Mouse (Mus musculus) forebrain, embryonic 11.5 days (tissue): ENCODE data around the gene Prmt8. TPM values are rescaled to one million over a fixed set of nuclear protein-coding genes. Genes with fewer than 3 reads are reported as not detected.
A peak's percentile ranks its signal among the peaks of the same experiment; 100 is the strongest.

Experiments used
- ATAC-seq: fragments of 200-750 bp; cut with Nextera tagmentation; replicated peaks from 2 replicates; pipeline ENCODE4 v1.8.0; 2017; ENCODE audit warnings: moderate TSS enrichment; ENCODE audit not compliant: low FRiP score
- DNase-seq: peaks from one replicate; pipeline ENCODE4 v3.0.0-alpha.2; 2017; ENCODE audit warnings: low spot score
- H3K27ac ChIP-seq: fragments of 300-500 bp; sonication (generic); 2 replicates; pipeline ENCODE4 v1.5.1; 2014; ENCODE audit warnings: low read depth, low read length
- H3K27me3 ChIP-seq: fragments of 300-500 bp; sonication (generic); 2 replicates; pipeline ENCODE4 v1.6.1; 2014; ENCODE audit warnings: mild to moderate bottlenecking, low read length, mixed read lengths; ENCODE audit not compliant: control insufficient read depth, insufficient read depth
- H3K36me3 ChIP-seq: fragments of 300-500 bp; sonication (generic); 2 replicates; pipeline ENCODE4 v1.6.1; 2014; ENCODE audit warnings: mild to moderate bottlenecking, low read length, moderate library complexity, mixed read lengths; ENCODE audit not compliant: control insufficient read depth, insufficient read depth
- H3K4me1 ChIP-seq: fragments of 300-500 bp; sonication (generic); replicated peaks from 2 replicates; pipeline ENCODE4 v1.6.1; 2014; ENCODE audit warnings: low read length, mixed read lengths; ENCODE audit not compliant: control insufficient read depth, insufficient read depth
- H3K4me2 ChIP-seq: fragments of 300-500 bp; sonication (generic); 2 replicates; pipeline ENCODE4 v1.6.1; 2014; ENCODE audit warnings: low read depth, mild to moderate bottlenecking, low read length, moderate library complexity, mixed read lengths; ENCODE audit not compliant: severe bottlenecking
- H3K4me3 ChIP-seq: fragments of 300-500 bp; sonication (generic); 2 replicates; pipeline ENCODE4 v1.5.1; 2014; ENCODE audit warnings: low read depth, low read length
- H3K9ac ChIP-seq: fragments of 300-500 bp; sonication (generic); 2 replicates; pipeline ENCODE4 v1.6.1; 2014; ENCODE audit warnings: low read length
- H3K9me3 ChIP-seq: fragments of 300-500 bp; sonication (generic); 2 replicates; pipeline ENCODE4 v1.6.1; 2016; ENCODE audit warnings: low read length, mixed read lengths; ENCODE audit not compliant: control insufficient read depth
- WGBS: fragments of 180-500 bp; shearing (Covaris S2); extraction: QIAGEN DNeasy Blood & Tissue Kit; methylation state at CpG from one replicate; pipeline ENCODE4 v1.1.7; 2014; 5-methylcytosine and 5-hydroxymethylcytosine counted together
- polyA plus RNA-seq: library from polyadenylated mRNA; unstranded; fragments of >200 nt; fragmentation: Nextera tagmentation; extraction: Ambion mirVana; gene quantifications from 2 replicates; pipeline ENCODE4 v1.2.1, GENCODE M21; 2014

The Prmt8 gene
- polyA plus RNA-seq, 1 experiment from 2014 or later, result 11.8 TPM

DNA sequence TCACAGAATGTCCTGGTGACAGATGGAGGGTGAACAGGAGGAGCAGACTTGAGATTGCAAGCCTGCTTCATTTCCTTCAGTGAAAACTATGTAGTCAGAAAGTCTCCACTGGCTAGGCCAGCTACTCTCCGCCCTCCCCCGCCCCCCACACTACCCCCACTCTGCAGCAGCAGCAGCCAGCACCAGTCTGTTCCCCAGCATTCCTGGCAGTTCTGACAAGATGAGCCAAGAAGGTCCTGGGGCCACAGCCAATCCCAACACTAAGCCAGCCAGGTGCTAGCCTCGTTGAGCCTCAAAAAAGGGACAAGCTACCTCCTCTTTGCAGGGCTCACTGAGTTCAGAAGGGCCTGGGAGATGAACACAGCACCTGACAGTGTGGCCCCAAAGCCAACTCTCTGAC lies 16.6 kb downstream of the Prmt8 start:
- Histone ChIP-seq H3K36me3 (no peaks in the 10 kb centered on the region), H3K27ac (no peak overlapping the region), H3K4me2 (no peak overlapping the region), H3K4me1 (no peaks in the 10 kb centered on the region; the same call in 1 of the 2 replicates), H3K4me3 (no peak overlapping the region), H3K9me3 (no peaks in the 10 kb centered on the region), H3K9ac (no peak overlapping the region), H3K27me3 (no peaks in the 10 kb centered on the region)
- 63% methylated on average over 3 of the region's 3 CpGs for WGBS
- no peak for DNase-seq
- ATAC-seq, result no peak

DNA sequence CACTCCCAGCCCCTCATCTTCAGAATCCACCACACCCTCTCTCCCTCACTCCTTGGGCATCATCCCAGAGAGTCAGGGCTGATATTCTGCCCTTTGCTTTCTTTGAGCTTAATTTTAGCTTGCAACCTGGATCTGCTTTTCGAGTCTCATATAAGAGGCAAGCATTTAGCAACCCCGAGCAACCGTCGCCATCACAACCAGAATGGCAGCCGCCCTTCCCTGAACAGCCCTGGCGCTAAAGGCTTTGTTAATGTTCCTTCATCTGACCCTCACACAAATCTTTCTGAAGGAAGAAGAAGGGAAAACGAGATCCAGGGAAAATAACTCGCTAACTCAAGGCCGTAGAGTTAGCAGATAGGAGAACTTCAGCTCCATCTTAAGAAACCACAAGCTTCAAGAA lies 17.8 kb downstream of the Prmt8 start:
- DNase-seq, result no peak
- Histone ChIP-seq H3K27me3 (no peaks in the 10 kb centered on the region), H3K9me3 (no peaks in the 10 kb centered on the region), H3K27ac (no peak overlapping the region), H3K4me2 (no peak overlapping the region), H3K4me3 (no peak overlapping the region), H3K4me1 (no peaks in the 10 kb centered on the region; the same call in 1 of the 2 replicates), H3K9ac (no peak overlapping the region), H3K36me3 (no peaks in the 10 kb centered on the region)
- 65% methylated on average over 9 of the region's 9 CpGs for WGBS
- ATAC-seq, result no peak

GRCm38 (mm10) chr6:127748793-127749192 lies 20.5 kb downstream of the Prmt8 start:
- Histone ChIP-seq H3K27ac (no peak overlapping the region), H3K27me3 (no peaks in the 10 kb centered on the region), H3K9me3 (no peaks in the 10 kb centered on the region), H3K36me3 (no peaks in the 10 kb centered on the region), H3K4me3 (no peak overlapping the region), H3K4me2 (no peak overlapping the region), H3K4me1 (no peaks in the 10 kb centered on the region; the same call in 1 of the 2 replicates), H3K9ac (no peak overlapping the region)
- 88% methylated on average over 8 of the region's 8 CpGs for WGBS
- no peak for DNase-seq
- no peak for ATAC-seq

- Histone ChIP-seq H3K27me3 (no peaks in the 10 kb centered on the region), H3K9me3 (no peaks in the 10 kb centered on the region), H3K4me1 (no peaks in the 10 kb centered on the region), H3K27ac (no peak overlapping the region), H3K4me2 (no peak overlapping the region), H3K4me3 (no peak overlapping the region), H3K9ac (no peak overlapping the region), H3K36me3 (no peaks in the 10 kb centered on the region)
- DNase-seq (no peak), ATAC-seq (no peak)
- 87% methylated on average over 12 of the region's 12 CpGs for WGBS
Observed at GRCm38 (mm10) chr6:127742290-127742689, 27.0 kb downstream of the Prmt8 start.

DNA sequence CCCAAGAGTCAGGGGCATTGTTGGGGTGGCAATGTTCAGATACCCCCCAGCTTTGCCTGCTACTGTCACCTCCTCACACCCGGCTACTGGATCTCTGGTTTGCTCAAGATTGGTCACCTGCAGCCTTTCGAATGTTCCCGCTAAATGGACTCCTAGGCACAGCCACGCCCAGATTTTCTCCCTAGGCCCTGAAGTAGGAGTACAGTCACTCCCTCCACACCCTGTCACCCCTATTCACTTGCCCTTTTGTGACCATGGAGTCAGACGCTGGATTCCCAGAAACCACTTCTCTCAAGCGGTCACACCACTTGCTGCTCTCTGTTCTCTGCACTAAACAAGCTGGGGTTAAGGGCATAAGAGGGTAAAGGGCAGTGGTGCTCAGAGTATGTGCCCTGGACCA lies 28.1 kb downstream of the Prmt8 start:
- 89% methylated on average over 6 of the region's 6 CpGs for WGBS
- no peaks in the 10 kb centered on the region for H3K9me3 ChIP-seq
- H3K4me3 ChIP-seq, result no peak overlapping the region
- no peaks in the 10 kb centered on the region for H3K36me3 ChIP-seq
- no peak overlapping the region for H3K27ac ChIP-seq
- DNase-seq (no peak), ATAC-seq (no peak)
- H3K9ac ChIP-seq, result no peak overlapping the region
- H3K4me1 ChIP-seq, result no peaks in the 10 kb centered on the region
- no peak overlapping the region for H3K4me2 ChIP-seq
- H3K27me3 ChIP-seq, result no peaks in the 10 kb centered on the region

GRCm38 (mm10) chr6:127740711-127741110 lies 28.6 kb downstream of the Prmt8 start:
- no peak overlapping the region for H3K27ac ChIP-seq
- WGBS, result 90% methylated on average over 9 of the region's 9 CpGs
- ATAC-seq, result no peak
- no peaks in the 10 kb centered on the region for H3K36me3 ChIP-seq
- no peaks in the 10 kb centered on the region for H3K4me1 ChIP-seq
- no peak overlapping the region for H3K9ac ChIP-seq
- DNase-seq, result no peak
- H3K4me2 ChIP-seq, result no peak overlapping the region
- H3K27me3 ChIP-seq, result no peaks in the 10 kb centered on the region
- no peaks in the 10 kb centered on the region for H3K9me3 ChIP-seq
- no peak overlapping the region for H3K4me3 ChIP-seq

DNA sequence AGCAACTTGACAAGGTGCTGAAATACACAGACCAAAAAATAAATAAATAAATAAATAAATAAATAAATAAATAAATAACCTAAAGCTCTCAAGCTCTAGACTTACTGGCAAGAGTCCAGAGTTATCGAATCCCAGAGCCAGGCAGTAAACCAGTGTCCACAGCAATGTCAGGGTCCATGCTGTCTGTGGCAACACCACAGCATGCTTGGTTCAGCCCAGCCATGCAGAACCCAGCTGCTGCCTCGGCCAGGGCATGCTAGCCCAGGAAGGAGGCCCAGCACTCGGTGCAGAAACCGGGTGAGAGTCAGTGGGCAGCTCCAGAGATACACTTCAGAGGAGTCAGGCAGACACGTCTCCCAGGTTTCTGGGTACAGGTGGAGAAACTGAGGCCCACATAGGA lies 29.4 kb downstream of the Prmt8 start:
- H3K27ac ChIP-seq, result no peak overlapping the region
- no peaks in the 10 kb centered on the region for H3K9me3 ChIP-seq
- ATAC-seq (no peak), DNase-seq (no peak)
- no peak overlapping the region for H3K4me3 ChIP-seq
- no peak overlapping the region for H3K9ac ChIP-seq
- no peaks in the 10 kb centered on the region for H3K27me3 ChIP-seq
- no peaks in the 10 kb centered on the region for H3K4me1 ChIP-seq
- WGBS, result 85% methylated on average over 5 of the region's 5 CpGs
- no peaks in the 10 kb centered on the region for H3K36me3 ChIP-seq
- H3K4me2 ChIP-seq, result no peak overlapping the region

DNA sequence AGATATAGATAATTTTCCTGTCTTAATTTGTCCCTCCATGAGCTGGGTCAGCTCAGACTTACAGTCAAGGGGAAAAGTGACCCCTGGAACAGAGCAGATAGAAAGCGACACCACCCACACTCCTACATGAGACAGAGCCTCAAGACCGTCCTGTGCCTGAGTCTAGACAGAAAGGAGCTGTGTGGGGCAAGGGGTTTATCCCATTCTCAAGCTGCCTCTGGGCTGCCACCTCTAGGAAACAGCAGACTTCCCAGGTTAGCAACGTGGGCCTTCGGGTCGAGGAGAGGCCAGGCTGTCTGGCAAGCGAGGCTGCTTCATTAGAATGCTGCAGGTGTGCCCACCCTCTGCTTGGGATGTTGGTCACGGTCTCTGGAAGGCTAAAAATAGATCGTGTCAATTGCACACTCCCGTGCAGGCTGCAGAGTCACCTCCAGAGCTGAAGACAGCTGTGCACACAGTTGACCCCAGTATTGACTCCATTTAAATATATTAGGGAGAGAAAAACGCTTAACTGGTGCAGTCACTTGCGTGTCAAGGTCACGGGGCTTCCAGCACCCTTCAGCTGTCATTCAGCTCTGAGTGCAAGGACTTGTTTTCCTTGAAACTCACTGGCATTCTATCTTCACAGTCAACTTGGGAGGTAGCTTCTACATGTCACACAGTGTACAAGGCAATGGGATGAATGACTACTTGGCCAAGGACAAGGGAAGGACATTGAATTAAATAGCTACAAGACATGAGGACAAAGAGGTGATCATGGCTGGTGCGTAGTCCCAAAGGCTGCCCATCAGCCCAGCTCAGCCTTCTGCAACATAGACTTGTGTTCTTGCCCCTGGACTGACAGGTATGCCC lies 33.9 kb downstream of the Prmt8 start:
- ATAC-seq, result no peak
- Histone ChIP-seq H3K4me2 (no peak overlapping the region), H3K9ac (no peak overlapping the region), H3K27ac (no peak overlapping the region), H3K36me3 (no peaks in the 10 kb centered on the region), H3K4me1 (no peaks in the 10 kb centered on the region), H3K27me3 (no peaks in the 10 kb centered on the region), H3K4me3 (no peak overlapping the region), H3K9me3 (no peaks in the 10 kb centered on the region)
- DNase-seq, result no peak
- WGBS, result 76% methylated on average over 13 of the region's 13 CpGs

DNA sequence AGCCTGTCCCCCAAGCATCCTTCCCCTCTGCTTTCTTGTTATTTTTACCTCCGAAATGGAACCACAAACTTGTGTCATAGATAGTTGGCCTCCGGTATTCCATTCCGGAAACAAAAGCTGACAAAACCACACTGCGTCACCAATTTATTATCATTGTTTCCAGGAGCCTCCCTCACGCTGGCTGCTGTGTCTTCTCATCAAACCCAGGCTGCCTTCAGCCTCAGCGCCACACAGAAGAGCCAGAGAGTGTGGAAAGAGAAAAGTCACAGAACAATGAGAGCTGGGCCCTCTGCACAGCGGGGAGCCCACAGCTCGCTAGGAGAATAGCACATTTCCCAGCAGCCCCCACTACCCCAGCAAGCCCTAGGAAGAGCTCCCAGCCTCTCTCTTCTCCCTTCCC lies 46.1 kb downstream of the Prmt8 start:
- ATAC-seq, result no peak
- H3K4me2 ChIP-seq, result 0 out of 2 replicates have a peak overlapping the region, but pooled peaks have one; percentile 15
- H3K9ac ChIP-seq, result no peak overlapping the region
- H3K27me3 ChIP-seq, result no peaks in the 10 kb centered on the region
- H3K27ac ChIP-seq, result no peak overlapping the region
- DNase-seq, result no peak
- 28% methylated on average over 8 of the region's 8 CpGs for WGBS
- no peaks in the 10 kb centered on the region for H3K9me3 ChIP-seq
- H3K4me3 ChIP-seq, result no peak overlapping the region
- peaks cover 7% of the 10 kb centered on the region; the same call in 1 of the 2 replicates for H3K4me1 ChIP-seq
- no peaks in the 10 kb centered on the region for H3K36me3 ChIP-seq
